Mouse (Mus musculus) lung, postnatal 25 days (tissue): ENCODE measurements around the gene Myadm.
A peak's percentile ranks its signal among the peaks of the same experiment; 100 is the strongest.
"Not testable (repeated sequence)": the region's sequence is repeated elsewhere in the genome, so short reads cannot be mapped to it uniquely, and the experiment has no call there.

Experiments
- DNase-seq: peaks from one replicate; pipeline ENCODE4 v3.0.0; 2022; ENCODE audit warnings: low spot score

Gene Myadm

DNA sequence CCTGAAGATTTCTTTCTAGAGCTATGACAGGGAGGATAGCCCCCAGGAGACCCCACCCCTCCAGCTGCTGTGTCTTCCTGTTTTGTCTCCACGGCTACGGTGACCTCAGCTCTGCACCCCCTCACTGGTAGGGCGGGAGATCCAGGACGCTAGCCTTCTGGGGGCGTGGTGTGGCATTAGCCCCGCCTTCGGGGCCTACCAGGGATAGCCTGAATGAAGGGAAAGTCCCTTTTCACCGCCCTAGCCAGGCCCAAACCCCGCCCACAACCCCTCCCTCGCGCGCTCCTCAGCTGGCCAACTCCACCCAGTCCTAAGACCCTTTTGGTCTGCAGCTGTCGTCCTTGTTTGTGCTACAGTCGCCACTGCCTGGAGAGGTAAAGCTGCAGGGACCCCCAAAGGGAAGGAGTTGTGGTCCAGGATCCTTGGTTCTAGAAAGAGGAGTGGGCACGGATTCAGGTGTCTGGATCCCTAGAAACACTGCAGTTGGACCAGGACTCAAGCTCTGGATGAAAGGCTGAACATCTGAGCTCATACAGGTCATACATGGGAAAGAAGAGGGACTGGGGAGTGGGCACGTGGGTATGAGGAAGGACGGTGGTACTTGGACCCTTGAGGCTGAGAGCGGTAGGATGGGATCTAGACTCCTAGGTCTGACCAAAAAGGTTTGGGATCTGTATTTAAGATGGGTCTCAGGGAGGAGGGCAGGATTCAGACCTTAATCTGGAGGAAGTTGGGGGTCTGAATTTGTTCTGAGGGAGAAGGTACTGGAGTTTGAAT lies 1.6 kb downstream of the Myadm start:
- DNase-seq: peak; percentile 99

DNA sequence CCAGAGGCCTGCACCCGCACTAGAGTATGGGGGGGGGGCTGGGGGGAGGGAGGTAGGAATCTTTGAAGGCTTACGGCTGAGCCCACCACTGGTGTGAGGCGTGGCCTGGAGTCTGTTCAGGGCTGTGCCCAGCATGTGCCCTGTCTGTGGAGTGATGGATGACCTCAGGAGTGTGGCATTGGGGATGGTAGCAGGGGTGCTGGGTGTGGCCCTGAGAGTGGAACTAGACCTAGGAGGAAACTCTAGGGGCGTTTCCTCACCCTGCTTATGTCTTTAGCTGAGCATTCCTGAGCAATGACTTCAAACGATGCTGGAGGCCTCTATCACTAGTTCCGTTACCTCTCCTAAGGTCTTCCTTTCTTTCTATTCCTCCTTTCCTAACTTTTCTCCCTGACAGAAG lies 2.3 kb downstream of the Myadm start:
- peak; percentile 74 for DNase-seq

DNA sequence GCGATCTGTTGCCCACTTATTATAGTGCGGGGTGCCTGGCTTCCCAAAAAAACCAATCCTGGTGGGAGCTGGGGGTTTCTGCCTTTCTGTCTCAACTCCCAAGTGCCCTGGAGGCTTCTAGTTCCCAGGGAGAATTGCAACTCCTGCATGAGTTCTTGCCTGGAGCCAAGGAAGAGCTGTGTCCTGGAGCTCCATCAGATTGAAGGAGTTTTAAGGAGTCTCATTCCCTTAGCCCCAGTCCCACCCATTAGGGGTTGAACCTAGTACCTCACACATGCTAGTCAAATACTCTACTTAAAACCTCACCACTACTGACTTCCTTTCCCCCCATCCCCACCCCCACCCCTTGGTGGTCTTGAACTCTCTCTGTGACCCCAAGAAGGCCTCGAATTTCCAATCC lies 2.9 kb downstream of the Myadm start:
- no peak for DNase-seq

DNA sequence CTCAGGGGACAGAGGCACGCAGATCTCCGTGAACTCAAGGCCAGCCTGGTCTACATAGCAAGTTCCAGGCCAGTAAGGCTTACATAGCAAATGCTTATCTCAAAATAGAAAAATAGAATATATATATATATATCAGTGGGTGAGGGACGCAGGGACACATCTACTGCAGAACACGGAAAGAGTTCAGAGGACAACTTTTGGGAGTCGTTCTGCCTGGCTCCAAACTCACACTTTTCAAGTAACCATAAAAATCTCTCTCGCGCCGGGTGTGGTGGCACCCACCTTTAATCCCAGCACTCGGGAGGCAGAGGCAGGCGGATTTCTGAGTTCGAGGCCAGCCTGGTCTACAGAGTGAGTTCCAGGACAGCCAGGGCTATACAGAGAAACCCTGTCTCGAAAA lies 3.4 kb downstream of the Myadm start:
- not testable (repeated sequence) for DNase-seq

DNA sequence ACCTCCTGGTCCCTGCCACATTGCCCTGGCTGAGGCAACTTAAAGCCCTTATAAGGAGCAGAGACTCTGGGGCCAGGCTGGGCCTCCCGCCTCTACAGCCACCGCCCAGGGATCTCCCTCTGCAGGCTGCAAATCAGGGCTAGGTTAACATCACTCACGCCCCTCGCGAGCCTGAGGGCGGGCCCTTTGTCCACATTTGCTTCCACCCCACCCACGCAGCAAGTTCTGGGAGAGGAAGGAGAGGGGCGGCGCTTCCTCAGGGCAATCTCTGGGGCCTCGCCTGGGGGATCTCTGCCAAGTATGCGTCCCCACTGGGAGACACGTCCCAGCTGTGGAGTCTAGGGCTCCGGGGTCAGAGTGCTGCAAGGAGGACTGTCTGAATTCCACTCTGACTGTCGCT lies 3.9 kb downstream of the Myadm start:
- DNase-seq: peak; percentile 98

DNA sequence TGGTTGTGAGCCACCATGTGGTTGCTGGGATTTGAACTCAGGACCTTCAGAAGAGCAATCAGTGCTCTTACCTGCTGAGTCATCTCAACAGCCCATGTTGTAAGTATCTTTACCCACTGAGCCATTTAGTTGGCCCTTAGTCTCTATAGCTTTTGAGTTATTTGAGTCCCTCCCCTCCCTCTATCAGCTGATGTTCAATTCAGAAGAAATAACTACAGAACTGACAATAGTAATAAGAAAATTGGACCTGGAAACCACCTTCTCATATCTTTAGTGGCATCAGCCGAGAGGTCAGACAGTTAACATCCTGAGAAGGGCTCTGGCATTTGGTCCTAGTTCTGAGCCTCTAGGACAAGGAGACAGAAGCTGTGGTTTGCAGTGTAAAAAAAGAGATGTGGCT lies 5.9 kb downstream of the Myadm start:
- no peak for DNase-seq

DNA sequence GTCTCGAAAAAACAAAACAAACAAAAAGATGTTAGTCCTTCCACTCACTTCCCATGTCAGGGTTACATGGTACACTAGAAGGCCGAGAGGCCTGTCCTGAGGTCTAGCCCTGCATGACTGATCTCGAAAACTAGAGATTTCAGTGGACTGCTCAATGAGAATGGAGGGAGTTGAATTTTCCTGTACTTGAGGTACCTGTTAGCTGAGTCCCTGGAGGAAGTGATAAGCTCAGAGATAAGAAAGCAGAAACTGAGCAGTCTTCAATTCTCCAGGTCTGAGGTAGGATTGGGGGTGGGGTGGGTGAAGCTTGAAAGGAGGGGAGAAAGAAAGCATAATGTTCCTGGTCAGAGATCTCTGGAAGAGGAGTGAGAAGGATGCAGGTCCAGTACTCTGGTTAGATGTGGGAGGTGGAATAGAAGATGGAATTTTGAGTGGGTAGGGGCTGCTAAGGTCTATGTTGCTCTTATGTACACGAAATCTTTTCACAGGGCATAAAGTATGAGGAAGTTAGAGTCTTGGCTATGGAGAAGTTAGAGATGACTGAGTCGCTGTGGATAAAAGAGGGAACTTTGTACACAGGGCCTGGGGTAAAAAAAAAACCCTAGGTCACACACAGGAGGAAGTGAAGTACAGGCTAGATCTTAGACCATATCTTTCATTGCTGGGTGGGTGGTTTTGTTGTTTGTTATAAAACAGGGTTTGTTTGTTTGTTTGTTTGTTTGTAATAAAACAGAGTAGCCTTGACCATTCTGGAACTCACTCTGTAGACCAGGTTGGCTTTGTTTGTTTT lies 6.6 kb downstream of the Myadm start:
- DNase-seq: no peak

DNA sequence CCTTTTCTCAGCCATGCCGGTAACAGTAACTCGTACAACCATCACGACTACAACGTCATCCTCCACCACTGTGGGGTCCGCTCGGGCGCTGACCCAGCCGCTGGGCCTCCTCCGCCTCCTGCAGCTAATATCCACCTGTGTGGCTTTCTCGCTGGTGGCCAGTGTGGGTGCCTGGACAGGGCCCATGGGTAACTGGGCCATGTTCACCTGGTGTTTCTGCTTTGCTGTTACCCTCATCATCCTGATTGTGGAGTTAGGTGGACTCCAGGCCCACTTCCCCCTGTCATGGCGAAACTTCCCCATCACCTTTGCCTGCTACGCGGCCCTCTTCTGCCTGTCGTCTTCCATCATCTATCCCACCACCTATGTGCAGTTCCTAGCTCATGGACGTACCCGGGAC lies 7.8 kb downstream of the Myadm start:
- DNase-seq: no peak

DNA sequence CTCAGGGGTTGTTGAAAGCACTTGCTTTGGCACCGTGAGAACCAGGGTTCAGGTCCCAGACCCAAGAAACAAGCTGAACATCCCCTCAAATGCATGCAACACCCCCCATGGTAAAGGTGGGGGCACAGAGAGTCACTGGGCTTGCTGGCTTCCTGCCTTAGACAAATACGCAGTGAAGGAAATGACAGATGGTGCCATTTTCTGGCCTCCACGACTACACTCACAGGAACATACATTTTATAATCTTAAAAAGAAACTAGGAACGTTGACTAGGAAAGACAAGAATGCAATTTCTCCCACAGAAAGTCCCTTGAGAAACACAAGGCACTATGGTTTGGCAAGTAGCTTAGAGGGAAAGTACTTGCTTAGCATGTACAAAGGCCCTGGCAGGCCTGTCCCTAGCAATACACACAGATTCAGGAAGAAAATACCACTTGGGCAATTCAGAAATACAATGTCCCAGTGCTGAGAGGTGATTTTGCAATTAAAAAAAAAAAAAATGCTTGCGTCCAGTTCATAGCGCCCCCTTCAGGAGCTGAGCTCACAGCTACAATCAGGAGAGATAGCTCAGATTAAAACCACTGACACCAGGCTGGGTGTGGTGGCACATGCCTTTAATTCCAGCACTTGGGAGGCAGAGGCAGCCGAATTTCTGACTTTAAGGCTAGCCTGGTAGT lies 11.2 kb downstream of the Myadm start:
- no peak for DNase-seq

DNA sequence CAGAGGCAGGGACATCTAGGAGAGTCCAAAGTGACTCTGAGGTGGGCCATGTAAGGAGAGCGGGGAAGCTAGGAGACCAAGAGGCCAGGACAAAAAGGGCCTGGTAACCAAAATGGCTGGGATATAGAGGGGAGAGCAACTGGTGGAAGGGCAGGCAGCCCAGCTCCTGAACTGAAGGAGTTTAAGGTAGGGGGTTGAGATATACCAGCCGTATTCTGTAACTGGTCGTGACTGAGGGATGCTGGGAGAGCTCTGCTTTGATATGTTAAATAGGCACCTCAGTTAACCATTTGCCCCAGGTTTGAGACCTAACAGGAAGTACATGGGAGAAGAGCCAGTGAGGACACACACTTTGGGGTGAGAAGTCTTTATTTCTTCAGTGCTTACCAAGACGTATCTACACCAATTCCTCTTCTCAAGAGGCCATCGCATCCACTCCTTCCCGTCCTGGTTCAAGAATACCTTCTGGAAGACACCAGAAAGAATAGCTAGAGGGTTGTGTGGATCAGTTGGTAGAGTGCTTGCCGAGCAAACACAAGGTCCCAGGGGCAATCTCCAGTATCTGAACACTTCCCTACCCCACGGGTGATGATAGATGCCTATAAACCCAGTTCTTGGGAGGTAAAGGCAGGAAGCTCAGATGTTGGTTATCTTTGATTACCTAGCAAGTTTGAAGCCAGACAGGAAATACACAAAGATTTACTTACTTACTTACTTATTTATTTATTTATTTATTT lies 12.2 kb downstream of the Myadm start:
- no peak for DNase-seq

DNA sequence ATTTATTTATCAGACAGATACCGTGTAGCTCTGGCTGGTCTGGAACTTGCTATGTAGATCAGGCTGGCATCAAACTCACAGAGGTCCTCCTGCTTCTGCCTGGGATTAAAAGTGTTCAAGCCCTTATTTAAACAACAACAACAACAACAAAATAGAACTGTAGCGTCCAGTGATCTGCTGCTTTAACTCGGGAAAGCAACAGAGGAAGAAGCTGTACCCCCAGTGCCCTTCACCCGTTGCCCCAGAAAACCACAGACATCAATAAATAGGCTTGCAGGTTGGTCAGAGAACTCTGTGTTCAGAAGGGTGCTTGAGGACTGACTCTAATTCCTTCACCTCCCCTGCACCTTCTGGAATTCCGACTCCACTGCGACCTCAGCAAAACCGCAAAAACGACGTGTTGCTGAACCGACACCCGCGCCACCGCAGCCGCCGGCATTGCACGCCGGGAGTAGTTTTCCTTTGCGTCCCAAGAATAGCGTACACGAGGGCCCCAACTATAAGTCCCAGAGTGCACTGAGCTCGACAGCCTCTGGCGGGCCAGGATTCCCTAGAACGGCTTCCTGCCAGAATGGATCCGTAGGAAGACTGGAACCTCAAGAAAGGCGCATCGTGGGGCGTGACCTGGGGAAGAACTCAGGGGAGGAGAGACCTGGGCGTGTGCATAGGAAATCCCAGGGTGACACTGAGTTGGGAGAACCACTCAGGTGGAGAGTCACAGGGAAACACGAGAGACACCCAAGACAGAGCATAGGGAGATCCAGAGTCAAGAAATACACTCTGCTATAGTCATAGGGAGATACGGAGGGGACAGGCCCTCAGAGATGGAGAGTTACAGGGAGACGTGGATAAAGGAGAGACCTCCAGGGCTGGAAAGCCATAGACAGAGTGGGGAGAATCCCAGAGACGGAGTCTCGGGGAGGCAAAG lies 13.0 kb downstream of the Myadm start:
- no peak for DNase-seq

DNA sequence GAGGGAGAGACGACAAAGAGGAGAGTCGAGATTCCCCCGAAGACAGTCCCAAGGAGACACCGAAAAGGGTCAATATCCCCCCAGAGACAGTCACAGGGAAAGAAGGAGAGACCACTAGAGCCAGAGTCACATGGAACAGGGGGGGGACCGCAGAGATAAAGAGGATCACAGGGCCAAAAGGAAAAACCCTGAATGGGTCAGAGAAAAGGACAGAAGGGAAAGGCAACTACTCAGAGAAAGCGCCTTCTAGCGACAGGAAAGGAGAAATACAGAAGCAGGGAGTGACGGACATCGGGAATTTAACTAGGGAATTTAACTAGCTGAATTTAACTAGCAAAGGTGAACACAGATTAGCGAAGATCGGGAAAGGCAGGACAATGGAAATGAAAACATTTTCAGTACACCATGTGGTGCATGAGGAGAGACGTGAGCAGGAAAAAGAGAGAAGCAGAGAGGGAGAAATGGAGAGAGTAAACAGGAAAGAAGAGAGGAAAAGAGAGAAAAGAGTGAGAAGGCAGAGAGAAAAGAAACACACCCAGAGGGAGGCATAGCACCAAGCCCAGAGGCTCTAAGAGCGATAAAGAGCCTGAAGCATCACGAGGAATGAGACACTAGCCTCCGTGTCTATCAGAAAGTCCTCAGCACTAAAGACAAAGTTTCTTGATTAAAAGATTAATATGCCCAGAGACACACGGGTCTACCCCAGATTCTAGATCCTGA lies 13.8 kb downstream of the Myadm start:
- DNase-seq: no peak

DNA sequence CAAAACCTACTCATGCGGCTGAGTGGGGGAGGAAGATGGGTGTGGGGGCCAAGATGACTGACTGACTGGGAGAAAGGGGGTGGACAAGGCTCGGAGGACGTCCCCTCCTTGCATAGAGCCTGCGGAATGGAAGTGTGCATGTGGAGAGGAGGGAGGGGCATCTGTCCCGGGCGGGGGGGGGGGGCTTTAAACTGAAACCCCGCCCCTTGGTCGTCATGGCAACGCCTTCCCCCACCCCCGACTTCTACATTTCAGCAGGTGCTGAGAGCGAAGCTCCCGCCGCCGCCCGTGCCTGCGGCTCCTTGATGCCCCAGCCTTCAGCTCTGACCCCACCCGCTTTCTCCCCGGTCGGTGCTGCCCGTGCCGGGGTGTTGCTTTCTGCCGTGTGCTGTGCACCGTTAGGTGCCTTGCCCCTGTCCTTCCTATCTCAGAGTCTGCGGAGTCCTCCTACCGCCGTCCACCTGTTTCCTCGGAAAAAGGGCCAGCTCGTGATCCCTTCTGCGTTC lies 14.4 kb downstream of the Myadm start:
- no peak for DNase-seq

DNA sequence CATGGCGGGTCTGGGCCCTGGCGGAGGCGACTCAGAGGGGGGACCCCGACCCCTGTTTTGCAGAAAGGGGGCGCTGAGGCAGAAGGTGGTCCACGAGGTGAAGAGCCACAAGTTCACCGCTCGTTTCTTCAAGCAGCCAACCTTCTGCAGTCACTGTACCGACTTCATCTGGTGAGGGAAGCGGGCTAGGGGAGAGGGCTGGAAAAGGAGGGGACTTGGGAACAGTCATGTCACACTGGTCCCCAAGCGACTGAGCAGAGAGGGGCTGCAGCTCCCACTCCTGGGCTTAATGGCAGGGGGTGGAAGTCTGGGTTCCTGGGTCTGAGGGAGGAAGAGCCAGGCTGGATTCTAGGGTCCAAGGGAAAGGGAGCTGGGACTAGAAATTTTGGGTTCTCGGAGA lies 14.9 kb downstream of the Myadm start:
- DNase-seq: no peak

DNA sequence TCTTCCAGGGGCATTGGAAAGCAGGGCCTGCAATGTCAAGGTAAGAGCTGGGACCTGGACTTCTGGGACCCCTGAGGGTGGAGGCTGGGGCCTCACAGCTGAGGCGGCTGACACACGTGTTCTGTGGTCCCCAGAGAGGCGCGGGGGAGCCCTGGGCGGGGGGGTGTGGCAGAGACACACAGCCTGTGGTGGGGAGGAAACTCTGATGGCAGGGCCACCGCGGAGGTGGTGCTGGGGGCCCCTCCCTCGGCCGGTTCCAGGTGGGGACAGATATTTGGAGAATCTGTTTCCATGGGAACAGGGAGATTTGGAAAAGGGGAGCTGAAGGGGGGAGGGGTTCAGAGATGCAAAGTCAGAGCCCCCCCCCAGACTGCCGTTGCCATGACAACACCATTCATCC lies 15.4 kb downstream of the Myadm start:
- DNase-seq: no peak

DNA sequence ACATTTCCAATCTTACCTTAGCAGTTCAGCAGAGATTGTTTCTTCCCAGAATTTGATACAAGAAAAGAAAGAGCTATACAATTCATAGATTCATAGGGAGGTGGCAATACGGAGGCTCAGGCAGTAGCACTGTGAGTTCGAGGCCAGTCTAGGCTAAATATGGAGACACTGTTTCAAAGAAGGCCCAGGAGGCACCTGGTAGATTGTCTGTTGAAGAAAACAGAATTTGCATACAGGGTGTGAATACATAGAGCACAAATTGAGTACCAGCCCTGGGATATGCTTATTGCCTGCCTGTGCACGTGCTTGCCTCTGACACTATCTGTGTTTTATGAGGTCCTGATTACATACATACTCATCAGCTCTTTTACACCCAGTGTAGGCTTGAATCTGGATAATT lies 17.5 kb downstream of the Myadm start:
- no peak for DNase-seq

DNA sequence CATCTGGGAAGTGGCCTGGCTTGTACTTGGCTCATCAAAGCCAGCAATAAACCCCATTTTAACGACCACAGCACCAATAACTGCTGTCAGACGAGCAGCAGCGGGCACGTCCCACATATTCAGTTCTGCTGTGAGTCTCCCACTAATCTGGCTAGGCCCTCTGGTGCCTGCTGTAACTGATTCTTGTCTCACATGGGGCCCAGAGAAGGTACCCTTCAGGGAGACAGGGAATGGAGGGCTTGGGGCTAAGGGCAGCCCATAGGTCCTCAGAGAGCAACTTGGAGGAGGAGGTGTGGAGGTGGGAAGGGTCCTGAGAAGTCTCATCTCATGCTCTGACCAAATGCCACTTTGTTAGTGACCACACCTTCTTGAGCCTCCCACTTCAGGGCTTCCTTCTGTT lies 19.8 kb downstream of the Myadm start:
- DNase-seq: no peak

DNA sequence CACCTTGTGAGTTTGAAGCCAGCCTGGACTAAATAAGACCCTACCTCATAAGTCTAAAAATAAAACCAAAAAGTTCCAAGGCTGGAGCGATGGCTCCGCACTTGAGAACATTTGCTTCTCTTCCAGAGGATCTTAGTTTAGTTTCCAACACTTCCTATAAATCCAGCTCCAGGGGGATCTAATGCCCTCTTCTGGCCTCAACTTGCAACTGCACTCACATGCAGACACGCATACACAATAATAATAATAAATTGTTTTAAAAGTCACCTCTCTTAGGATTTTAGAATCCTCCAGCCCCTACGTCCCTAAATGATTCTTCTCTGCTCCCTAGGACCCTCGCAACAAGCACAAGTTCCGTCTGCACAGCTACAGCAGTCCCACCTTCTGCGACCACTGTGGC lies 21.4 kb downstream of the Myadm start:
- DNase-seq: no peak

DNA sequence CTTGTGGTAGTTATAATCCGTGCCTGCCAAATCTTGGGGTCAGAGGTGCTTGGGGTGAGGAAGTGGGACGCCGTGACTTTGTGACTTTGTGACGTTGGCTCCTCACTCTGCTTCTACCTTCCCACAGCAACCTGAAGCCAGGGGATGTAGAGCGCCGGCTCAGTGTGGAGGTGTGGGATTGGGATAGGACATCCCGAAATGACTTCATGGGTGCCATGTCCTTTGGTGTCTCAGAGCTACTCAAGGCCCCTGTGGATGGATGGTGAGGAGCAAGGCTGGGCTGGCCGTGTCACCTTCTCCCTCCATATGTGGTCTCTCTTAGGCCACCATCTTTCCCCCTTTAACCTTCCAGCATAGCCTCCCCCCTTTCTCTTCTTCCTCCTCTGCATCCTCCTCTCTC lies 24.7 kb downstream of the Myadm start:
- no peak for DNase-seq

DNA sequence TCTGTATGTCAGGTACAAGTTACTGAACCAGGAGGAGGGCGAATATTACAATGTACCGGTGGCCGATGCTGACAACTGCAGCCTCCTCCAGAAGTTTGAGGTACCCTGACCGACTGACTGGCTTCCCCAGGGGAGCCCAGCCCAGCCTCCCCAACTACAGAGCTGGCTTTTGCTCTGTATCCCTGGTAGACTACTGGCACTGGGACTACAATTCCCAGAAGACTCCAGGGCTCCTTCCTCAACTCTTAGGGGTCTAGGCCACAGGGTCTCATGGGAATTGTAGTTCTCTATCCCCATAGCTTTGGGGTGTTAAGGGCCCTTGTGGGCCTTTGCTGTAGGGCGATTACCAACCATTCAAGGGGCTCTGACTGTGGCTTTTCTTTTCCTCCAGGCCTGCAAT lies 25.2 kb downstream of the Myadm start:
- no peak for DNase-seq
